ENCODE assay signal across 8 mouse cellular contexts in the genomic region with DNA sequence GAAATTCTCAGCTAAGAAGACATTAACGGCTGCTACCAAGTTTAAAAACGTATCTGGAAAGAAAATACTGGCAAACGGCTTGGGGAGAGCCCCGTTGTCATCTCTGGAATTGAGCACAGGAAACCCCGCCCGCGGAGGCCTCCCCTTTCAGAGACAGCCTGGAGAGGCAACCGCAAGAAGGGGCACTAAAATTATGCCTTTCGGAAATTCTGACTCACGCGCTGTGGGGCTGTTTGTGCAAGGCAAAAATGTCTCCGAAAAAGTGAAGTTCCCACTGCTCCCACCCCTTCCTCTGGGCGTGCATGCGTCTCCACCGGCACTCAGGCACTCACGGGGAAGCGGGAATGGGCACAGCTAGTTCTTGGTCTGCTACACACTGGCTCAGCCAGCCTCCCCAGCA. TPM values are rescaled to one million over a fixed set of nuclear protein-coding genes. Genes with fewer than 3 reads are reported as not detected.
DNase-seq lines count a peak whose midpoint lies in the region; ATAC-seq and TF ChIP-seq lines count a peak whose summit lies in the region.

No protein-coding gene starts in this region.

- H3K27ac ChIP-seq in kidney, embryonic 15.5 days, result peak overlapping the region; percentile 54; the same call in 1 of the 2 replicates
- H3K27ac ChIP-seq in lung, postnatal 0 days (ENCODE audit: low read length), result no peak overlapping the region

- 16% methylated on average over 17 of the region's 17 CpGs for WGBS in kidney, embryonic 15.5 days
- WGBS in lung, postnatal 0 days, result 8% methylated on average over 17 of the region's 17 CpGs

- ATAC-seq in granulocyte monocyte progenitor cell, adult 5-6 weeks (replicated peaks; ENCODE audit: poor library complexity, severe bottlenecking), result peak; percentile 53
- no peak for ATAC-seq in kidney, embryonic 15.5 days (replicated peaks; ENCODE audit: low FRiP score)
- ATAC-seq in lung, postnatal 0 days, result peak; percentile 13

- no peaks in the 10 kb centered on the region for H3K9me3 ChIP-seq in kidney, embryonic 15.5 days (replicated peaks)
- no peaks in the 10 kb centered on the region for H3K9me3 ChIP-seq in lung, postnatal 0 days (ENCODE audit: low read length)

- H3K9ac ChIP-seq in kidney, embryonic 15.5 days, result no peak overlapping the region
- H3K9ac ChIP-seq in lung, postnatal 0 days (replicated peaks; ENCODE audit: low read depth), result no peak overlapping the region

- H3K4me2 ChIP-seq in kidney, embryonic 15.5 days, result peak overlapping the region; percentile 49
- H3K4me2 ChIP-seq in lung, postnatal 0 days (replicated peaks; ENCODE audit: low read depth, low read length), result 0 out of 2 replicates have a peak overlapping the region, but pooled peaks have one; percentile 22

- peak; percentile 60 for TF ChIP-seq EP300 in lung, postnatal 0 days (IDR thresholded peaks at IDR 0.05)

- H3K36me3 ChIP-seq in kidney, embryonic 15.5 days, result no peaks in the 10 kb centered on the region
- H3K36me3 ChIP-seq in lung, postnatal 0 days (ENCODE audit: insufficient read depth, low read length), result no peaks in the 10 kb centered on the region

- H3K4me3 ChIP-seq in kidney, embryonic 15.5 days (replicated peaks), result peak overlapping the region; percentile 25; the same call in 1 of the 2 replicates
- H3K4me3 ChIP-seq in lung, postnatal 0 days (ENCODE audit: low read depth, low read length), result no peak overlapping the region

- TF ChIP-seq CTCF in lung, postnatal 0 days (IDR thresholded peaks at IDR 0.05), result no peak

- DNase-seq in CD8-positive naive resting alpha-beta T cell, adult 2 months (ENCODE audit: low read depth in 2 of 2, low spot score in 2 of 2), result peak; percentile 66 to 75
- DNase-seq in adrenal gland, adult 2 months, result peak; percentile 82
- DNase-seq in lung, postnatal 0 days (ENCODE audit: low spot score), result peak; percentile 81
- DNase-seq in spleen, postnatal 36 days (ENCODE audit: low spot score in 2 of 2), result peak; percentile 82 to 83
- DNase-seq in retina, embryonic 14.5 days (ENCODE audit: low spot score), result no peak
- DNase-seq in cerebellum, adult 9-11 months, result no peak

- peaks cover 49% of the 10 kb centered on the region for H3K4me1 ChIP-seq in kidney, embryonic 15.5 days
- peaks cover 8% of the 10 kb centered on the region for H3K4me1 ChIP-seq in lung, postnatal 0 days (ENCODE audit: insufficient read depth, low read depth, low read length)

- peaks cover 24% of the 10 kb centered on the region for H3K27me3 ChIP-seq in kidney, embryonic 15.5 days
- no peaks in the 10 kb centered on the region for H3K27me3 ChIP-seq in lung, postnatal 0 days (replicated peaks; ENCODE audit: insufficient read depth, low read length)

RNA-seq across cellular contexts. Expression of a gene that starts 3.5 kb away (rescaled TPM):
- total RNA-seq in adrenal gland, adult 2 months (2021), result 10 to 100 TPM in 1 of 2 experiments, 1 to 10 TPM in 1; 9.1 to 16.1 TPM
- polyA plus RNA-seq in adrenal gland, adult 2 months (2012; rRNA removed), result 4.3 and 4.5 TPM in 2 replicates
- 13.4 and 20.1 TPM in 2 replicates for total RNA-seq in granulocyte monocyte progenitor cell, adult 5-6 weeks (2014; fragmentation: Nextera tagmentation)
- 20.3 and 22.4 TPM in 2 replicates for total RNA-seq in granulocyte monocyte progenitor cell, adult 5-6 weeks (2017)
- 0.82 TPM in 2 replicates for polyA plus RNA-seq in kidney, embryonic 15.5 days (2015; fragmentation: Nextera tagmentation; extraction: Ambion mirVana)
- 1.1 and 1.2 TPM in 2 replicates for polyA plus RNA-seq in lung, postnatal 0 days (2015; fragmentation: Nextera tagmentation; extraction: Ambion mirVana)

RNA-seq across cellular contexts. Expression of a gene that starts 19.4 kb away (rescaled TPM):
- 100 to 1,000 TPM; 161 to 186 TPM for total RNA-seq in adrenal gland, adult 2 months (2021)
- polyA plus RNA-seq in adrenal gland, adult 2 months (2012; rRNA removed), result 218 and 257 TPM in 2 replicates
- 50.7 and 56.1 TPM in 2 replicates for total RNA-seq in granulocyte monocyte progenitor cell, adult 5-6 weeks (2014; fragmentation: Nextera tagmentation)
- total RNA-seq in granulocyte monocyte progenitor cell, adult 5-6 weeks (2017), result 27.2 and 29.8 TPM in 2 replicates
- polyA plus RNA-seq in kidney, embryonic 15.5 days (2015; fragmentation: Nextera tagmentation; extraction: Ambion mirVana), result 159 and 184 TPM in 2 replicates
- 126 and 127 TPM in 2 replicates for polyA plus RNA-seq in lung, postnatal 0 days (2015; fragmentation: Nextera tagmentation; extraction: Ambion mirVana)

Comparison
In these comparisons a context has a peak if more than half of its experiments do, and no peak if none do; other contexts are left out.
1. DNase-seq: peak in CD8-positive naive resting alpha-beta T cell, adult 2 months (2 of 2), adrenal gland, adult 2 months (single experiment), lung, postnatal 0 days (single experiment) and spleen, postnatal 36 days (2 of 2); none in retina, embryonic 14.5 days (single experiment) and cerebellum, adult 9-11 months (single experiment).